Mouse (Mus musculus) olfactory bulb, adult 2 months (tissue): Measurements from ENCODE around the gene Acp7.

Experiments
- CTCF ChIP-seq: fragments of 200-500 bp; IDR thresholded peaks from 2 replicates; pipeline ENCODE4 v1.5.1; 2012; ENCODE audit warnings: low read depth, mild to moderate bottlenecking, low read length, moderate library complexity; ENCODE audit not compliant: insufficient read depth
- POLR2A ChIP-seq: fragments of 200-500 bp; IDR thresholded peaks from 2 replicates; pipeline ENCODE4 v1.6.1; 2012; ENCODE audit warnings: mild to moderate bottlenecking, low read depth, low read length, moderate library complexity; ENCODE audit not compliant: insufficient read depth

GRCm38 (mm10) chr7:28585001-28585400 is 46.1 kb downstream of the Acp7 start:
- TF ChIP-seq POLR2A (no peak), CTCF (no peak)
